Mouse (Mus musculus) brain, adult 2 months (tissue): Measurements from ENCODE around the gene Aaed1.

Experiments
- DNase-seq: peaks from one replicate; pipeline ENCODE4 v3.0.0; 2011; ENCODE audit warnings: low read depth, low spot score

Gene Aaed1

GRCm38 (mm10) chr13:64312024-64312915 lies at the start of gene Aaed1:
Gene Aaed1 (minus strand): TSS chr13:64312710.
- DNase-seq = peak; percentile 95

GRCm38 (mm10) chr13:64362139-64362538 lies 49.6 kb upstream of the Aaed1 start:
- no peak for DNase-seq

DNA sequence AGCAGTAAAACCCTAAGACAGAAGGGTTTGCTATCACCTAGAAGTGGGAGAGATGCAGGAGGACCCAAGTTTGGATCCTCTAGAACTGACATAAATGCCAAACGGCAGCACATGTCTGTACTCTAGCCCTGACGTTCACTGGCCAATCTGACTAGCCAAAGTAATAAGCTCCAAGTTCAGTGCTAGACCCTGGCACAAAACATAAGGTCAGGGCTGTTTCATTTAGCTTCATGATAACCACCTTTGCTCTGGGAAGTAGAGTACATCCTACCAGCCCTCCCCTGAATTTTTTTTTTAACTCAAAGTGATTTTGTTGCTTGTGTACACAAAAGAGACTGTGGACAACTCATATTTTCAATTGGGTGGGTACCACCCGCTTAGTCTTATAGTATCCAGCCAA lies 48.5 kb upstream of the Aaed1 start:
- no peak for DNase-seq

GRCm38 (mm10) chr13:64359702-64360101 lies 47.2 kb upstream of the Aaed1 start:
- peak; percentile 97 for DNase-seq

DNA sequence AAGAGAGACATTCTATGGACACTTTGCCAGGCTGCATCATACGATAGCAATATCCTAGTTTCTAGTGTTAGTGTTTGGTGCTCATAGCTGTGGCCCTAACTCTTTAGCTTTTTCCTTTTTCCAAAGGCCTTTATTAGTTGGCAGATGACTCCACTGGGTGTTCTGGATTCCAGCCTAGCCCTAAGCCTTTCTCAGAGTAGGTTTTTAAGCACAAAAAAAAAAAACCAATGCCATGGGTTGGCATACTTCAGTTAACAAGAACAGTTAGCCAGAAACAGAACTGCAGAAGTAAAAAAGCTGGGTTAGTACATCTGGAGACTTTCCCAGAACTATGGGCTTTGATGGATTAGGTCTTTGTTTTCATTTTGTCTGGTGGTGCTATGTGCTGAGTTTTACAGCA lies 46.0 kb upstream of the Aaed1 start:
- DNase-seq = peak; percentile 48

GRCm38 (mm10) chr13:64357389-64357788 lies 44.9 kb upstream of the Aaed1 start:
- DNase-seq = no peak

DNA sequence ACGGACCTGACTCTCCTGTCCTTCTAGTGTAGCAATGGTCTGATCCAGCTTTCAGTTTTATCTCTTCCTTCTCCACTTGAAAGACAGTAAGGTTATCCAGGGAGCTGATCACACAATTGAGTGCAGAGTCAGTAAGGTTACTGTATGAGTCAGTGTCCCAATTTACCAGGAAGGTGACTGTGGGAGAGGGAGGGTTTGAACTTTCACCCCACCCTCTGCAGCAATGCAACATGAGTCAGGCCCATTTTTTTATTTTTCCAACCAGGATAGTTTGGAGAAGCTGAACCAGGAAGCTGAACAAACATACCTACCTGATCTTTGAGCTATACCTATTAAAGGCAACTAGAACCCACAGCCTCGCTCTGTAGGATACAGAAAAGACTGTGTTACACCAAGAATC lies 37.0 kb upstream of the Aaed1 start:
- DNase-seq = no peak

GRCm38 (mm10) chr13:64344082-64344501 lies 31.6 kb upstream of the Aaed1 start:
- DNase-seq = peak; percentile 81

DNA sequence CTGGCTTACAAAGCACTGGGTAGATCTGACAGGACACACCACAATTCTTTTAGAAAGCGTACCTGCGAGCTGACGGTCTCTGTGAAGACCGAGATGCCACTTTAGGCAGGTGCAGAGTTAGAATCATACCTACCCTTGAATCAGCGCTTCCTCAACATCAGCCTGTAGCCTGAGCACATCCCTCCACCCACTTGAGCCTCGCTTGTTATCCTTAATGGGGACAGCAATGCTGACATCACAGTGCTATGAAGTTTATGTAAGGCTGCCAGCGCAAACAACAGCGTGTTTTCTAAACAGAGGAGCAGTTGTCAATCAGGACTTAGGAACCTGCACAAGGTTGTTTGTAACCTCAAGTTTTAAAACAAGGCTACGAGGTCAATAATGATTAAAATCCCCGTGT lies 31.1 kb upstream of the Aaed1 start:
- DNase-seq = peak; percentile 78

DNA sequence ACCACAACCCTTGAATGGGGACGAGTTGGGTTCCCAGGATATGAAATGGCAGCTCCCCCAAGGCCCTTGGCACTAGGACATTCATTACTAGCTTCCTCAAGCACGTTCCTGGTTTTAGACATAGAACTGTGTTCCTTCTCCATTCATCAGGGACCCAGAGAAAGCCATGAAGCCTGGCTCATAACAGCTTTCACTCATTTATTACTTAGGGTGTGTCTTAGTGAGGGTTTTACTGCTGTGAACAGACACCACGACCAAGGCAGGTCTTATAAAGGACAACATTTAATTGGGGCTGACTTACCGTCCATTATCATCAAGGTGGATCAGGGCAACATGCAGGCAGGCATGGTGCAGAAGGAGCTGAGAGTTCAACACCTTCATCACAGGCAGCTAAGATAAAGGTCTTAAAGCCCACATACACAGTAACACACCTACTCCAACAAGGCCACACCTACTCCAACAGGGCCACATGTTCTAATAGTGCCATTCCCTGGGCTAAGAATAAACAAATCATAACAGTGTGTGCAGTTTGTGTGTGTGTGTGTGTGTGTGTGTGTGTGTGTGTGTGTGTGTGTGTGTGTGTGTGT lies 23.1 kb upstream of the Aaed1 start:
- DNase-seq = no peak

- DNase-seq = no peak
These were observed 20.6 kb upstream of the Aaed1 start for GRCm38 (mm10) chr13:64333102-64333501.

DNA sequence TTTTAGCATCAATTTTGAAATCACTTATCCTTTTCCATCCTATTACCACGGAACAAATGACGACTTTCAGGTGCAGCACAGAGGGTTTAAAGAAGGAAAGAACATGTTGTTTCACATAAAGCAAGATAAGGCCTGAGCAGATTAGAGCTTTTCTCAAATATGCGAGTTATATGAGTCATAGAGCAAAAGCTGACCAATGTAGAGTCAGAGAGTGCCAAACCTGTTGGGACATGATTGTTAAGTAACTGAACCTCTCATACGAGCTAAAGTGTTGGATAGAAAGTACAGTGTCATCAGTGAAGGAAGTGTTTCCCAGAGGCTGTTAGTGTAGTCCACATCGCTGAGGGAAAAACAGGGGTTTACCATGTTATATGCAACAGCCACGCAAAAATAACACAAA lies 19.8 kb upstream of the Aaed1 start:
- no peak for DNase-seq

- no peak for DNase-seq
These were observed 10.2 kb upstream of the Aaed1 start for GRCm38 (mm10) chr13:64322561-64323281.

DNA sequence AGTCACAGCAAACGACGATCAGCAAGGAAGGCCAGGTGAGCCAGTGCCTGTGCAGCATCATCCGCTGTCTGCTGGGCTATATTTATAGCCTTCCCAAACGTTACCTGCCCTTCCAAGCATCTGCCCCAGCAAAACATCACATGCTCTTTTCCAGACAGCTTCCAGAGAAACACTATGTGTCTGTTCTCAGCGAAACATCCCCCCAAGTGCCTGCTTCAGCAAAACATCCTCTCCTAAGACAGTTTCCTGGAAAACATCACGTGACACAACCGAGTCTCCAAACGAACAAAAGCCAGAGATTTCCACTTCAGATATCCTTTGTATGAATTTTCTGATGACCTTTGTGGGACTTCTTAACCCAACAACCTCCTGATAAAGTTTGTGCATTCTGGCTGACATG lies 7.8 kb upstream of the Aaed1 start:
- no peak for DNase-seq

DNA sequence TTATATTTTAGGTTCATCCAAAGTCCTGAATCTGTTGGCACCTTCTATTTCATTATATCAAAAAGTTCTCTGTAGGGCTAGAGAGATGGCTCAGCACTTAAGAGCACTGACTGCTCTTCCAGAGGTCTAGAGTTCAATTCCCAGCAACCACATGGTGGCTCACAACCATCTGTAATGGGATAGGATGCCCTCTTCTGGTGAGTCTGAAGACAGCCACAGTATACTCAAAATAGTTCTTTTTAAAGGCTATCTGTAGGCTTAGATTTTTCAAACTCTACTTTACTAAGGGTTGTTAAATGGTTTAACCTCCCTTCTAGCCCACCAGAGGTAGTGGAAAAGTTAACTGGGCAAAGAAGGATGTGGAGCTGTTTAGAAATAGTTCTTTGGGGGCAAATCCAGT lies 7.3 kb upstream of the Aaed1 start:
- no peak for DNase-seq

DNA sequence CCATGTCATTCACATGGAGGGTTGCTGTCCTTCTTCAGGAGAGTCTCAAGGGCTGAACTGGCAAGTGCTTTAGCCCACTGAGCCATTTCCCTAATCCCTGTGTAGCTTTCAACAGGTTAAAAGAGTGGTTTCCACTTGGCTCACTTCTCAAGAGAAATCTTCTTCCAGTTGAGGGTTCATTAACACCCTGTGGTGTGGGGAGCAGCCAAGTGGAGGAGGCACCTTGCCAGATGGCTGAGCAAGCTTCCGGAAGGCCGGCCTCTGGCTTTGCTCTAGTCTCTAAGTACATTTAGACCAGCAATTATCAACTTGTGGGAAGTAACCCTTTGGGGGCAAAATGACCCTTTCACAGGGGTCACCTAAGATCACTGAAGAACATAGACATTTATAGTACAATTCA lies 5.8 kb upstream of the Aaed1 start:
- no peak for DNase-seq

GRCm38 (mm10) chr13:64315483-64316050 lies 3.1 kb upstream of the Aaed1 start:
- DNase-seq = peak; percentile 71

- DNase-seq = no peak
These were observed 1.5 kb upstream of the Aaed1 start for GRCm38 (mm10) chr13:64314041-64314440.

- no peak for DNase-seq
These were observed 393 bp upstream of the Aaed1 start for GRCm38 (mm10) chr13:64312916-64313289.

- DNase-seq = no peak
These were observed 1.2 kb downstream of the Aaed1 start for GRCm38 (mm10) chr13:64311266-64311665.

DNA sequence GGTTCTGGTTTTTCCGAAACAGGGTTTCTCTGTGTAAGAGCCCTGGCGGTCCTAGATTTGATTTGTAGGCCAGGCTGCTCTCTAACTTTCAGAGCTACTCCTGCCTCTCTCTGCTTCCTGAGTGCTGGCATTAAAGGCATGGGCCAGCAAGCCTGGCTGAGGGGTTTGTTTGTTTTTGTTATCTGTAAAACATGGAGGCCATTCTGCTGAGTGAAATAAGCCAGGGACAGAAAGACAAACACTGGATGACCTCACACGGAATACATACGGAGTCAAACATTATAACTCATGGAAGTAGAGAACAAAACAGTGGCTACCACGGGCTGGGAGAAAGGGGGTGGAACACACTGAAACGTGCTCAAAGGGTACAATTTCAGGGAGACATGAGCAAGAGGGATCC lies 1.9 kb downstream of the Aaed1 start:
- no peak for DNase-seq

DNA sequence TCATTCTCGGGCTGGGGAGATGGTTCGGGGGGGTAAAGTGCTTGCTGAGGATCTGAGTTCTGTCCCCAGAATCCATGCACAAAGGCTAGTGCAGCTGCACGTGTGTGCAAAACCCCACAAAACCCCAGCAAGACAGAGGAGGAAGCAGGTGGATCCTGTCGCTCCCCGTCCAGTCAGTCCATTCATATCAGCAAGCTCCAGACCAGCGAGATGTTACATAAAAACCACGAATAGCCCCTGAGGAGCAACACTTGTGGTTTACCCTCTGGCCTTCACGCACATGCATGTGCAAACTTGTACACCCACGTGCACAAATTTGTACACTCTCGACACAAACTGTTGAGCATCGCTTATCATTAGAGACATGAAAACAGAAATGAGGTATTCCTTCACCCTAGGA lies 2.7 kb downstream of the Aaed1 start:
- no peak for DNase-seq
